Mouse (Mus musculus): Measurements from ENCODE around the gene Adpgk. TPM values are rescaled to one million over a fixed set of nuclear protein-coding genes. Genes with fewer than 3 reads are reported as not detected.

The Adpgk gene
- polyA plus RNA-seq, 1 experiment from 2014 or later, result 26.7 TPM

DNA sequence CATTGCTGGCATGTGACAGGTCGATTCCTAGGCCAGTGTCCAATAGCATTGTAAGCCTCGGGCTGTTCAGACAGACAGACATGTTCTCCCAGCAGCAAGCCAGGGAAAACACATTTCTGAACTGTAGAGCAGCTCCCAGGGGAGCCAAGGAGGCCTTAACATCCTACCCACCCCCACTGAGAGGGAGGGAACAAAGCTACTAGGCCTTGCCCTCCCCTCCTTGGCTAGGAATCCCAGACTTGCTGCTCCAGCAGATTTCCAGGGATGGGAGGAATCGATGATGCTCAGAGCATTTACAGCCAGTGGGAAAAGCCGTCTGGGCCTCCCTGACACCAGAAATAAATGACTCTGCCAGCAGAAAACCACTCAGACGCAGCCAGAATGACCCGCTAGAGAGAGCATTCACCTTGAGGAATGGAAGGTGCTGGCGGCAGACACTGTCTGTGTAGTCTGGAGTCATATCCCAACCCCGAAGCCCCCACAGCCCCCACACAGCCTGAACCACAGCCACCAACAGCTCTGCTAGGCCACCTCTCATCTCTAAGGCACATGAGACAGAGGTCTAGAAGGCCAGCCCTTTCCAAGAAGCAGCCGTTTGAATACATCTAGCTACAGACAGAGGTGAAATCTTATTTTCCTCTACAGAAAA, 31.4 kb upstream of the Adpgk start:
- Histone ChIP-seq H3K4me3 (ENCODE audit: low read depth, low read length) (no peak overlapping the region), H3K27me3 (replicated peaks; ENCODE audit: insufficient read depth, low read length) (no peaks in the 10 kb centered on the region), H3K4me1 (ENCODE audit: insufficient read depth, low read depth, low read length) (no peaks in the 10 kb centered on the region), H3K9ac (replicated peaks; ENCODE audit: low read depth) (no peak overlapping the region), H3K4me2 (replicated peaks; ENCODE audit: low read depth, low read length) (no peak overlapping the region), H3K36me3 (ENCODE audit: insufficient read depth, low read length) (no peaks in the 10 kb centered on the region), H3K27ac (ENCODE audit: low read length) (no peak overlapping the region), H3K9me3 (ENCODE audit: low read length) (no peaks in the 10 kb centered on the region)
- no peak for TF ChIP-seq EP300 (IDR thresholded peaks at IDR 0.05)
- no peak for DNase-seq (ENCODE audit: low spot score)
- WGBS, result 57% methylated on average over 9 of the region's 9 CpGs
- ATAC-seq, result no peak

- no peak overlapping the region for H3K27ac ChIP-seq (ENCODE audit: low read length)
- no peaks in the 10 kb centered on the region for H3K36me3 ChIP-seq (ENCODE audit: insufficient read depth, low read length)
- no peaks in the 10 kb centered on the region for H3K4me1 ChIP-seq (ENCODE audit: insufficient read depth, low read depth, low read length)
- no peaks in the 10 kb centered on the region for H3K27me3 ChIP-seq (replicated peaks; ENCODE audit: insufficient read depth, low read length)
- H3K4me3 ChIP-seq (ENCODE audit: low read depth, low read length), result no peak overlapping the region
- peak; percentile 57 for DNase-seq (ENCODE audit: low spot score)
- no peaks in the 10 kb centered on the region for H3K9me3 ChIP-seq (ENCODE audit: low read length)
- WGBS, result 68% methylated on average over 6 of the region's 6 CpGs
- H3K4me2 ChIP-seq (replicated peaks; ENCODE audit: low read depth, low read length), result no peak overlapping the region
- TF ChIP-seq CTCF (IDR thresholded peaks at IDR 0.05), result peak; percentile 54
- no peak for TF ChIP-seq EP300 (IDR thresholded peaks at IDR 0.05)
- no peak for ATAC-seq
- H3K9ac ChIP-seq (replicated peaks; ENCODE audit: low read depth), result no peak overlapping the region
Measured at GRCm38 (mm10) chr9:59266332-59266731, 25.0 kb upstream of the Adpgk start.

- H3K9me3 ChIP-seq (ENCODE audit: low read length), result no peaks in the 10 kb centered on the region
- H3K36me3 ChIP-seq (ENCODE audit: insufficient read depth, low read length), result no peaks in the 10 kb centered on the region
- peak; percentile 79 for TF ChIP-seq CTCF (IDR thresholded peaks at IDR 0.05)
- no peak for TF ChIP-seq EP300 (IDR thresholded peaks at IDR 0.05)
- no peaks in the 10 kb centered on the region for H3K27me3 ChIP-seq (replicated peaks; ENCODE audit: insufficient read depth, low read length)
- WGBS, result 11% methylated on average over 5 of the region's 5 CpGs
- H3K4me2 ChIP-seq (replicated peaks; ENCODE audit: low read depth, low read length), result no peak overlapping the region
- DNase-seq (ENCODE audit: low spot score), result peak; percentile 94
- H3K4me1 ChIP-seq (ENCODE audit: insufficient read depth, low read depth, low read length), result peaks cover 4% of the 10 kb centered on the region; the same call in 1 of the 2 replicates
- H3K27ac ChIP-seq (ENCODE audit: low read length), result no peak overlapping the region
- no peak overlapping the region for H3K9ac ChIP-seq (replicated peaks; ENCODE audit: low read depth)
- no peak overlapping the region for H3K4me3 ChIP-seq (ENCODE audit: low read depth, low read length)
- peak; percentile 49 for ATAC-seq
Measured at GRCm38 (mm10) chr9:59269728-59270127, 21.6 kb upstream of the Adpgk start.

- H3K9me3 ChIP-seq (ENCODE audit: low read length), result no peaks in the 10 kb centered on the region
- no peak overlapping the region for H3K4me3 ChIP-seq (ENCODE audit: low read depth, low read length)
- ATAC-seq (no peak), DNase-seq (ENCODE audit: low spot score) (no peak)
- peaks cover 4% of the 10 kb centered on the region; the same call in 1 of the 2 replicates for H3K4me1 ChIP-seq (ENCODE audit: insufficient read depth, low read depth, low read length)
- no peaks in the 10 kb centered on the region for H3K27me3 ChIP-seq (replicated peaks; ENCODE audit: insufficient read depth, low read length)
- 19% methylated on average over 4 of the region's 4 CpGs for WGBS
- peak overlapping the region; percentile 65 for H3K27ac ChIP-seq (ENCODE audit: low read length)
- TF ChIP-seq CTCF (IDR thresholded peaks at IDR 0.05) (no peak), EP300 (IDR thresholded peaks at IDR 0.05) (no peak)
- H3K4me2 ChIP-seq (replicated peaks; ENCODE audit: low read depth, low read length), result no peak overlapping the region
- no peaks in the 10 kb centered on the region for H3K36me3 ChIP-seq (ENCODE audit: insufficient read depth, low read length)
- H3K9ac ChIP-seq (replicated peaks; ENCODE audit: low read depth), result no peak overlapping the region
Measured at GRCm38 (mm10) chr9:59271081-59271480, 20.3 kb upstream of the Adpgk start.

- TF ChIP-seq EP300 (IDR thresholded peaks at IDR 0.05) (peak; percentile 29; the same call in 1 of the 2 replicates), CTCF (IDR thresholded peaks at IDR 0.05) (no peak)
- Histone ChIP-seq H3K36me3 (ENCODE audit: insufficient read depth, low read length) (no peaks in the 10 kb centered on the region), H3K4me3 (ENCODE audit: low read depth, low read length) (no peak overlapping the region), H3K27me3 (replicated peaks; ENCODE audit: insufficient read depth, low read length) (no peaks in the 10 kb centered on the region), H3K9ac (replicated peaks; ENCODE audit: low read depth) (no peak overlapping the region), H3K4me1 (ENCODE audit: insufficient read depth, low read depth, low read length) (peaks cover 4% of the 10 kb centered on the region; the same call in 1 of the 2 replicates), H3K27ac (ENCODE audit: low read length) (peak overlapping the region; percentile 74), H3K9me3 (ENCODE audit: low read length) (no peaks in the 10 kb centered on the region), H3K4me2 (replicated peaks; ENCODE audit: low read depth, low read length) (no peak overlapping the region)
- 32% methylated on average over 6 of the region's 6 CpGs for WGBS
- peak; percentile 93 for DNase-seq (ENCODE audit: low spot score)
- ATAC-seq, result peak; percentile 98
Measured at GRCm38 (mm10) chr9:59271711-59272110, 19.6 kb upstream of the Adpgk start.

DNA sequence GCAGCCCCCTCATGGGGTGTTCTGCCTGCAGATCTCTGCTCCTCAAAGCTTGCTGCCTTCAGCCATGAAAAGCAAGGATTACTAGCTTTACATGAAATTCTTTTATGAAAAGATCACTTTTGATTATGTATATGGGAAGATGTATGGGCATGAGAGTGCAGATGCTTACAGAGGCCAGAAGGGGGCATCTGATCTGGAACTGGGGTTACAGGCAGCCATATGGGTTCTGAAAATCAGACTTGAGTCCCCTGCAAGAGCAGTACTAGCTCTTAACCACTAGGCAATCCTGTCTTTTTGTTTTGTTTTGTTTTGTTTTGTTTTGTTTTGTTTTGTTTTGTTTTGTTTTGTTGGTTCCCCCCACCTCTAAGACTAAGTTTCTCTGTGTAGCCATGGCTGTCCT, 18.2 kb upstream of the Adpgk start:
- no peak for ATAC-seq
- Histone ChIP-seq H3K4me3 (ENCODE audit: low read depth, low read length) (no peak overlapping the region), H3K9me3 (ENCODE audit: low read length) (no peaks in the 10 kb centered on the region), H3K36me3 (ENCODE audit: insufficient read depth, low read length) (no peaks in the 10 kb centered on the region), H3K9ac (replicated peaks; ENCODE audit: low read depth) (no peak overlapping the region), H3K27me3 (replicated peaks; ENCODE audit: insufficient read depth, low read length) (no peaks in the 10 kb centered on the region), H3K27ac (ENCODE audit: low read length) (no peak overlapping the region), H3K4me1 (ENCODE audit: insufficient read depth, low read depth, low read length) (peaks cover 4% of the 10 kb centered on the region; the same call in 1 of the 2 replicates), H3K4me2 (replicated peaks; ENCODE audit: low read depth, low read length) (no peak overlapping the region)
- TF ChIP-seq CTCF (IDR thresholded peaks at IDR 0.05), result no peak
- TF ChIP-seq EP300 (IDR thresholded peaks at IDR 0.05), result no peak
- no peak for DNase-seq (ENCODE audit: low spot score)

Data from lung, postnatal 0 days (tissue).